Mouse (Mus musculus): Measurements from ENCODE around the gene Nptx2.

GRCm38 (mm10) chr5:144506689-144507552 lies 38.8 kb upstream of the Nptx2 start:
- TF ChIP-seq POLR2A (IDR thresholded peaks at IDR 0.05; ENCODE audit: insufficient read length, low read depth) (no peak), USF1 (IDR thresholded peaks at IDR 0.05; ENCODE audit: low read depth) (no peak), POLR2AphosphoS2 (IDR thresholded peaks at IDR 0.05; ENCODE audit: insufficient read length, low read depth) (no peak), TCF12 (IDR thresholded peaks at IDR 0.05; ENCODE audit: insufficient read depth, poor library complexity, severe bottlenecking) (no peak), CEBPB (IDR thresholded peaks at IDR 0.05; ENCODE audit: insufficient read depth, poor library complexity, severe bottlenecking) (no peak), MAX (IDR thresholded peaks at IDR 0.05; ENCODE audit: low read depth) (no peak), MYOG (IDR thresholded peaks at IDR 0.05; ENCODE audit: control insufficient read depth in 1 of 3, insufficient read depth in 1 of 3, insufficient read length in 2 of 3, low read depth in 2 of 3) (no peak), E2F4 (IDR thresholded peaks at IDR 0.05; ENCODE audit: insufficient read depth) (no peak), SRF (IDR thresholded peaks at IDR 0.05; ENCODE audit: control insufficient read depth, insufficient read length, low read depth) (no peak), MYOD1 (IDR thresholded peaks at IDR 0.05; ENCODE audit: control insufficient read depth in 1 of 3, insufficient read length in 2 of 3, low read depth in 2 of 3) (no peak)
